Comparison of ENCODE assay signal across 10 mouse cellular contexts in genomic region chr5:144259228-144259627, GRCm38 (mm10). TPM values are rescaled to one million over a fixed set of nuclear protein-coding genes. Genes with fewer than 3 reads are reported as not detected.
A peak's percentile ranks its signal among the peaks of the same experiment; 100 is the strongest.
DNase-seq lines count a peak whose midpoint lies in the region; ATAC-seq and TF ChIP-seq lines count a peak whose summit lies in the region.
"Had no signal": no experiment of that assay in that cellular context is flagged by ENCODE, and none has a peak within 500 bp of the region (broad histone marks: within the 10 kb centered on the region; RNA-seq: fewer than 3 reads in every experiment).

No protein-coding gene starts in this region.

- H3K9me3 ChIP-seq in liver, embryonic 12.5 days (replicated peaks), result no peaks in the 10 kb centered on the region
- H3K9me3 ChIP-seq in hindbrain, embryonic 14.5 days (ENCODE audit: control insufficient read depth, low read length), result no peaks in the 10 kb centered on the region
- H3K9me3 ChIP-seq in midbrain, postnatal 0 days (ENCODE audit: low read length), result no peaks in the 10 kb centered on the region

- peak overlapping the region; percentile 64 for H3K27ac ChIP-seq in liver, adult 2 months (replicated peaks; ENCODE audit: insufficient read depth, low read depth, low read length)
- H3K27ac ChIP-seq in liver, embryonic 12.5 days, result no peak overlapping the region
- H3K27ac ChIP-seq in hindbrain, embryonic 14.5 days, result no peak overlapping the region
- no peak overlapping the region for H3K27ac ChIP-seq in midbrain, postnatal 0 days (ENCODE audit: low read depth, low read length)

- no peak for ATAC-seq in liver, embryonic 12.5 days
- ATAC-seq in hindbrain, embryonic 14.5 days (ENCODE audit: low FRiP score), result no peak
- ATAC-seq in midbrain, postnatal 0 days (ENCODE audit: low FRiP score), result no peak
- ATAC-seq in CD4-positive, CD25-positive, alpha-beta regulatory T cell, adult 4 months, result no peak

- peaks cover 51% of the 10 kb centered on the region for H3K79me2 ChIP-seq in liver, adult 2 months (ENCODE audit: control insufficient read depth, insufficient read depth, low read length)

- H3K27me3 ChIP-seq in liver, adult 2 months (ENCODE audit: control insufficient read depth, insufficient read depth, low read length), result no peaks in the 10 kb centered on the region
- H3K27me3 ChIP-seq in liver, embryonic 12.5 days (replicated peaks), result no peaks in the 10 kb centered on the region
- H3K27me3 ChIP-seq in hindbrain, embryonic 14.5 days (ENCODE audit: control insufficient read depth, insufficient read depth, low read length), result no peaks in the 10 kb centered on the region
- H3K27me3 ChIP-seq in midbrain, postnatal 0 days (ENCODE audit: insufficient read depth, low read length), result no peaks in the 10 kb centered on the region

- TF ChIP-seq POLR2A in liver, adult 2 months (IDR thresholded peaks at IDR 0.05; ENCODE audit: extremely low read depth, insufficient read depth, low read length), result no peak

- no peak overlapping the region for H3K4me3 ChIP-seq in liver, adult 2 months (ENCODE audit: insufficient read depth, low read depth, low read length)
- H3K4me3 ChIP-seq in liver, embryonic 12.5 days, result no peak overlapping the region
- no peak overlapping the region for H3K4me3 ChIP-seq in hindbrain, embryonic 14.5 days (replicated peaks; ENCODE audit: low read length)
- no peak overlapping the region for H3K4me3 ChIP-seq in midbrain, postnatal 0 days (ENCODE audit: low read depth, low read length)

- WGBS in liver, adult 2 months, result 59% methylated on average over 6 of the region's 6 CpGs
- WGBS in liver, embryonic 12.5 days (ENCODE audit: insufficient replicate concordance), result 78% methylated on average over 6 of the region's 6 CpGs
- WGBS in hindbrain, embryonic 14.5 days, result 72% methylated on average over 6 of the region's 6 CpGs
- WGBS in midbrain, postnatal 0 days, result 74% methylated on average over 6 of the region's 6 CpGs

- H3K9ac ChIP-seq in liver, adult 2 months (ENCODE audit: low read depth, low read length), result peak overlapping the region; percentile 46; the same call in 1 of the 2 replicates
- no peak overlapping the region for H3K9ac ChIP-seq in liver, embryonic 12.5 days
- no peak overlapping the region for H3K9ac ChIP-seq in hindbrain, embryonic 14.5 days
- H3K9ac ChIP-seq in midbrain, postnatal 0 days (replicated peaks; ENCODE audit: low read length, poor library complexity, severe bottlenecking), result peak overlapping the region; percentile 46; the same call in 1 of the 2 replicates

- no peak for TF ChIP-seq CTCF in liver, adult 2 months (IDR thresholded peaks at IDR 0.05; ENCODE audit: low read depth, low read length)
- TF ChIP-seq CTCF in midbrain, postnatal 0 days (IDR thresholded peaks at IDR 0.05), result no peak

- peaks cover 38% of the 10 kb centered on the region for H3K4me1 ChIP-seq in liver, adult 2 months (ENCODE audit: control insufficient read depth, insufficient read depth, low read length)
- H3K4me1 ChIP-seq in liver, embryonic 12.5 days, result peaks cover 53% of the 10 kb centered on the region
- peaks cover 37% of the 10 kb centered on the region for H3K4me1 ChIP-seq in hindbrain, embryonic 14.5 days (replicated peaks; ENCODE audit: control insufficient read depth, insufficient read depth, low read length)
- peaks cover 27% of the 10 kb centered on the region; the same call in 1 of the 2 replicates for H3K4me1 ChIP-seq in midbrain, postnatal 0 days (ENCODE audit: insufficient read depth, low read length)

- intact Hi-C loops in heart, postnatal 10 days (cut with DNase I), result no loop called here

- H3K4me2 ChIP-seq in liver, embryonic 12.5 days, result no peak overlapping the region
- peak overlapping the region; percentile 83; the same call in 1 of the 2 replicates for H3K4me2 ChIP-seq in hindbrain, embryonic 14.5 days (replicated peaks)
- peak overlapping the region; percentile 77 for H3K4me2 ChIP-seq in midbrain, postnatal 0 days (ENCODE audit: low read depth, low read length, poor library complexity, severe bottlenecking)

- peaks cover under 1% of the 10 kb centered on the region for H3K36me3 ChIP-seq in liver, adult 2 months (ENCODE audit: control insufficient read depth, insufficient read depth, low read length)
- H3K36me3 ChIP-seq in liver, embryonic 12.5 days, result peaks cover 30% of the 10 kb centered on the region
- peaks cover 33% of the 10 kb centered on the region for H3K36me3 ChIP-seq in hindbrain, embryonic 14.5 days (replicated peaks; ENCODE audit: control insufficient read depth, insufficient read depth)
- peaks cover 2% of the 10 kb centered on the region; the same call in 1 of the 2 replicates for H3K36me3 ChIP-seq in midbrain, postnatal 0 days (ENCODE audit: insufficient read depth, low read length)

- DNase-seq in heart, adult 11 months, result peak; percentile 91
- DNase-seq in heart, postnatal 10 days, result no peak
- no peak for DNase-seq in liver, adult 2 months (ENCODE audit: extremely low read depth, low read depth, low spot score)
- no peak for DNase-seq in hindbrain, embryonic 14.5 days (ENCODE audit: low spot score)
- DNase-seq in midbrain, postnatal 0 days (ENCODE audit: low spot score), result no peak
- no peak for DNase-seq in gastrocnemius, postnatal 4 days (ENCODE audit: low spot score in 2 of 2)
- DNase-seq: left cerebral cortex, postnatal 4 days; thymus, postnatal 14 days had no signal

RNA-seq across cellular contexts. Expression of gene Bri3, which starts 15.0 kb away (rescaled TPM):
- total RNA-seq in heart, postnatal 10 days (2021), result 100 to 1,000 TPM; 165 to 171 TPM
- total RNA-seq in liver, adult 2 months (2014; rRNA removed), result 24.9 and 29.5 TPM in 2 replicates
- 74.6 and 85.7 TPM in 2 replicates for polyA plus RNA-seq in liver, adult 2 months (2012; rRNA removed)
- 37.7 and 40.3 TPM in 2 replicates for polyA plus RNA-seq in liver, embryonic 12.5 days (2016; fragmentation: Nextera tagmentation; extraction: Ambion mirVana)
- 103 and 123 TPM in 2 replicates for polyA plus RNA-seq in hindbrain, embryonic 14.5 days (2014; fragmentation: Nextera tagmentation; extraction: Ambion mirVana)
- 11.0 and 19.4 TPM in 2 replicates for total RNA-seq in midbrain, postnatal 0 days (2014; rRNA removed)
- 116 and 124 TPM in 2 replicates for polyA plus RNA-seq in midbrain, postnatal 0 days (2015; fragmentation: Nextera tagmentation; extraction: Ambion mirVana)
- 10 to 100 TPM; 59.4 to 62.4 TPM for total RNA-seq in gastrocnemius, postnatal 4 days (2021)
- polyA plus RNA-seq in CD4-positive, CD25-positive, alpha-beta regulatory T cell, adult 4 months (2017; shearing (Covaris generic)), result 1 to 10 TPM; 2.6 to 5.2 TPM

RNA-seq across cellular contexts. Expression of gene Tecpr1, which starts 35.8 kb away (rescaled TPM):
- total RNA-seq in heart, postnatal 10 days (2021), result 10 to 100 TPM; 31.2 to 32.4 TPM
- total RNA-seq in liver, adult 2 months (2014; rRNA removed), result 5.9 and 6.6 TPM in 2 replicates
- polyA plus RNA-seq in liver, adult 2 months (2012; rRNA removed), result 9.3 and 13.0 TPM in 2 replicates
- polyA plus RNA-seq in liver, embryonic 12.5 days (2016; fragmentation: Nextera tagmentation; extraction: Ambion mirVana), result 4.8 TPM in 2 replicates
- polyA plus RNA-seq in hindbrain, embryonic 14.5 days (2014; fragmentation: Nextera tagmentation; extraction: Ambion mirVana), result 32.3 and 34.7 TPM in 2 replicates
- 65.4 and 68.4 TPM in 2 replicates for total RNA-seq in midbrain, postnatal 0 days (2014; rRNA removed)
- 36.0 and 37.3 TPM in 2 replicates for polyA plus RNA-seq in midbrain, postnatal 0 days (2015; fragmentation: Nextera tagmentation; extraction: Ambion mirVana)
- total RNA-seq in gastrocnemius, postnatal 4 days (2021), result 10 to 100 TPM; 27.5 to 28.6 TPM
- polyA plus RNA-seq in CD4-positive, CD25-positive, alpha-beta regulatory T cell, adult 4 months (2017; shearing (Covaris generic)), result 100 to 1,000 TPM in 1 of 2 experiments, 10 to 100 TPM in 1; 78.5 to 109 TPM

Comparison
In these comparisons a context has a peak if more than half of its experiments do, and no peak if none do; other contexts are left out.
1. H3K9ac ChIP-seq: peak in liver, adult 2 months (single experiment) and midbrain, postnatal 0 days (single experiment); none in liver, embryonic 12.5 days (single experiment) and hindbrain, embryonic 14.5 days (single experiment).